Mouse (Mus musculus): ENCODE measurements around the gene Plek2. TPM values are rescaled to one million over a fixed set of nuclear protein-coding genes. Genes with fewer than 3 reads are reported as not detected.

The Plek2 gene
- polyA plus RNA-seq, 1 experiment from 2014 or later: 46.1 TPM

- Histone ChIP-seq H3K4me1 (replicated peaks) (peaks cover 83% of the 10 kb centered on the region), H3K4me2 (peak overlapping the region; percentile 90), H3K4me3 (replicated peaks) (peak overlapping the region; percentile 69), H3K36me3 (replicated peaks) (no peaks in the 10 kb centered on the region), H3K9me3 (replicated peaks) (no peaks in the 10 kb centered on the region; the same call in 1 of the 2 replicates), H3K27ac (replicated peaks) (peak overlapping the region; percentile 99), H3K27me3 (peaks cover 51% of the 10 kb centered on the region), H3K9ac (peak overlapping the region; percentile 80)
- ATAC-seq (ENCODE audit: insufficient read depth): peak; percentile 86
- WGBS (ENCODE audit: insufficient replicate concordance): 2% methylated on average over 16 of the region's 16 CpGs
Measured at GRCm38 (mm10) chr12:78910684-78911461, 4.1 kb upstream of the Plek2 start.

GRCm38 (mm10) chr12:78908081-78908605, 1.4 kb upstream of the Plek2 start:
- WGBS (ENCODE audit: insufficient replicate concordance): 61% methylated on average over 6 of the region's 6 CpGs
- Histone ChIP-seq H3K27me3 (peaks cover 42% of the 10 kb centered on the region), H3K9ac (0 out of 2 replicates have a peak overlapping the region, but pooled peaks have one; percentile 19), H3K4me1 (replicated peaks) (peaks cover 75% of the 10 kb centered on the region), H3K4me3 (replicated peaks) (no peak overlapping the region), H3K4me2 (no peak overlapping the region), H3K27ac (replicated peaks) (peak overlapping the region; percentile 75), H3K9me3 (replicated peaks) (no peaks in the 10 kb centered on the region; the same call in 1 of the 2 replicates), H3K36me3 (replicated peaks) (no peaks in the 10 kb centered on the region; the same call in none of the 2 replicates)
- no peak for ATAC-seq (ENCODE audit: insufficient read depth)

GRCm38 (mm10) chr12:78904499-78904898, 2.3 kb downstream of the Plek2 start:
- peak overlapping the region; percentile 56 for H3K4me3 ChIP-seq (replicated peaks)
- 81% methylated on average over 7 of the region's 7 CpGs for WGBS (ENCODE audit: insufficient replicate concordance)
- 0 out of 2 replicates have a peak, but pooled peaks cover 17% of the 10 kb centered on the region for H3K27me3 ChIP-seq
- peaks cover 13% of the 10 kb centered on the region for H3K36me3 ChIP-seq (replicated peaks)
- peak overlapping the region; percentile 62 for H3K9ac ChIP-seq
- peak overlapping the region; percentile 68 for H3K4me2 ChIP-seq
- H3K27ac ChIP-seq (replicated peaks): peak overlapping the region; percentile 70
- no peak for ATAC-seq (ENCODE audit: insufficient read depth)
- H3K4me1 ChIP-seq (replicated peaks): peaks cover 45% of the 10 kb centered on the region
- no peaks in the 10 kb centered on the region; the same call in 1 of the 2 replicates for H3K9me3 ChIP-seq (replicated peaks)

- peaks cover 34% of the 10 kb centered on the region for H3K4me1 ChIP-seq (replicated peaks)
- H3K4me3 ChIP-seq (replicated peaks): no peak overlapping the region
- H3K9ac ChIP-seq: no peak overlapping the region
- H3K27me3 ChIP-seq: 0 out of 2 replicates have a peak, but pooled peaks cover 13% of the 10 kb centered on the region
- no peak overlapping the region for H3K4me2 ChIP-seq
- ATAC-seq (ENCODE audit: insufficient read depth): no peak
- no peaks in the 10 kb centered on the region for H3K9me3 ChIP-seq (replicated peaks)
- 80% methylated on average over 4 of the region's 4 CpGs for WGBS (ENCODE audit: insufficient replicate concordance)
- peaks cover 25% of the 10 kb centered on the region for H3K36me3 ChIP-seq (replicated peaks)
- no peak overlapping the region for H3K27ac ChIP-seq (replicated peaks)
Measured at GRCm38 (mm10) chr12:78903313-78903712, 3.5 kb downstream of the Plek2 start.

- Histone ChIP-seq H3K36me3 (replicated peaks) (peaks cover 43% of the 10 kb centered on the region), H3K4me2 (no peak overlapping the region), H3K27me3 (0 out of 2 replicates have a peak, but pooled peaks cover 5% of the 10 kb centered on the region), H3K4me1 (replicated peaks) (peaks cover 19% of the 10 kb centered on the region), H3K4me3 (replicated peaks) (no peak overlapping the region), H3K27ac (replicated peaks) (no peak overlapping the region), H3K9ac (no peak overlapping the region), H3K9me3 (replicated peaks) (no peaks in the 10 kb centered on the region)
- no peak for ATAC-seq (ENCODE audit: insufficient read depth)
- 72% methylated on average over 5 of the region's 5 CpGs for WGBS (ENCODE audit: insufficient replicate concordance)
Measured at GRCm38 (mm10) chr12:78901467-78901866, 5.3 kb downstream of the Plek2 start.

- ATAC-seq (ENCODE audit: insufficient read depth): no peak
- Histone ChIP-seq H3K4me2 (no peak overlapping the region), H3K27ac (replicated peaks) (no peak overlapping the region), H3K36me3 (replicated peaks) (peaks cover 79% of the 10 kb centered on the region), H3K9me3 (replicated peaks) (no peaks in the 10 kb centered on the region), H3K9ac (no peak overlapping the region), H3K4me1 (replicated peaks) (no peaks in the 10 kb centered on the region), H3K27me3 (no peaks in the 10 kb centered on the region), H3K4me3 (replicated peaks) (no peak overlapping the region)
- 83% methylated on average over 1 of the region's 1 CpGs for WGBS (ENCODE audit: insufficient replicate concordance)
Measured at GRCm38 (mm10) chr12:78897861-78898260, 8.9 kb downstream of the Plek2 start.

GRCm38 (mm10) chr12:78891149-78891548, 15.6 kb downstream of the Plek2 start:
- no peaks in the 10 kb centered on the region for H3K9me3 ChIP-seq (replicated peaks)
- peaks cover 99% of the 10 kb centered on the region for H3K36me3 ChIP-seq (replicated peaks)
- H3K4me2 ChIP-seq: no peak overlapping the region
- H3K4me1 ChIP-seq (replicated peaks): no peaks in the 10 kb centered on the region
- 61% methylated on average over 2 of the region's 2 CpGs for WGBS (ENCODE audit: insufficient replicate concordance)
- H3K9ac ChIP-seq: no peak overlapping the region
- no peaks in the 10 kb centered on the region for H3K27me3 ChIP-seq
- ATAC-seq (ENCODE audit: insufficient read depth): no peak
- H3K27ac ChIP-seq (replicated peaks): no peak overlapping the region
- no peak overlapping the region for H3K4me3 ChIP-seq (replicated peaks)

GRCm38 (mm10) chr12:78890062-78890461, 16.7 kb downstream of the Plek2 start:
- no peak overlapping the region for H3K27ac ChIP-seq (replicated peaks)
- H3K4me2 ChIP-seq: no peak overlapping the region
- no peaks in the 10 kb centered on the region for H3K9me3 ChIP-seq (replicated peaks)
- H3K36me3 ChIP-seq (replicated peaks): peaks cover 98% of the 10 kb centered on the region
- H3K4me3 ChIP-seq (replicated peaks): no peak overlapping the region
- H3K4me1 ChIP-seq (replicated peaks): no peaks in the 10 kb centered on the region
- no peaks in the 10 kb centered on the region for H3K27me3 ChIP-seq
- 49% methylated on average over 1 of the region's 1 CpGs for WGBS (ENCODE audit: insufficient replicate concordance)
- H3K9ac ChIP-seq: no peak overlapping the region
- ATAC-seq (ENCODE audit: insufficient read depth): no peak

- no peak overlapping the region for H3K9ac ChIP-seq
- no peak overlapping the region for H3K27ac ChIP-seq (replicated peaks)
- H3K4me3 ChIP-seq (replicated peaks): no peak overlapping the region
- H3K4me1 ChIP-seq (replicated peaks): no peaks in the 10 kb centered on the region
- no peak for ATAC-seq (ENCODE audit: insufficient read depth)
- no peaks in the 10 kb centered on the region for H3K9me3 ChIP-seq (replicated peaks)
- 84% methylated on average over 3 of the region's 3 CpGs for WGBS (ENCODE audit: insufficient replicate concordance)
- no peak overlapping the region for H3K4me2 ChIP-seq
- peaks cover 70% of the 10 kb centered on the region for H3K36me3 ChIP-seq (replicated peaks)
- H3K27me3 ChIP-seq: no peaks in the 10 kb centered on the region
Measured at GRCm38 (mm10) chr12:78874581-78874980, 32.2 kb downstream of the Plek2 start.

- no peak for ATAC-seq (ENCODE audit: insufficient read depth)
- H3K9ac ChIP-seq: no peak overlapping the region
- no peaks in the 10 kb centered on the region for H3K9me3 ChIP-seq (replicated peaks)
- H3K4me1 ChIP-seq (replicated peaks): peaks cover 16% of the 10 kb centered on the region
- peaks cover 53% of the 10 kb centered on the region for H3K36me3 ChIP-seq (replicated peaks)
- 56% methylated on average over 1 of the region's 1 CpGs for WGBS (ENCODE audit: insufficient replicate concordance)
- no peak overlapping the region for H3K4me3 ChIP-seq (replicated peaks)
- H3K27ac ChIP-seq (replicated peaks): no peak overlapping the region
- no peak overlapping the region for H3K4me2 ChIP-seq
- no peaks in the 10 kb centered on the region for H3K27me3 ChIP-seq
Measured at GRCm38 (mm10) chr12:78868115-78868514, 38.6 kb downstream of the Plek2 start.

- Histone ChIP-seq H3K9me3 (replicated peaks) (no peaks in the 10 kb centered on the region), H3K27ac (replicated peaks) (no peak overlapping the region), H3K4me1 (replicated peaks) (peaks cover 27% of the 10 kb centered on the region), H3K9ac (no peak overlapping the region), H3K4me3 (replicated peaks) (no peak overlapping the region), H3K27me3 (no peaks in the 10 kb centered on the region), H3K36me3 (replicated peaks) (peaks cover 39% of the 10 kb centered on the region), H3K4me2 (peak overlapping the region; percentile 66; the same call in 1 of the 2 replicates)
- 91% methylated on average over 1 of the region's 1 CpGs for WGBS (ENCODE audit: insufficient replicate concordance)
- no peak for ATAC-seq (ENCODE audit: insufficient read depth)
Measured at GRCm38 (mm10) chr12:78865434-78865833, 41.3 kb downstream of the Plek2 start.

Data from liver, embryonic 15.5 days (tissue).